Mouse (Mus musculus): Measurements from ENCODE around the gene Eif2b3. TPM values are rescaled to one million over a fixed set of nuclear protein-coding genes. Genes with fewer than 3 reads are reported as not detected.
A peak's percentile ranks its signal among the peaks of the same experiment; 100 is the strongest.

Eif2b3 gene
- polyA plus RNA-seq, 1 experiment, result 22.6 TPM

- H3K4me3 ChIP-seq (ENCODE audit: insufficient read depth, low read depth, low read length), result peak overlapping the region; percentile 70
- H3K4me1 ChIP-seq (ENCODE audit: control insufficient read depth, insufficient read depth, insufficient read length, low read length), result 0 out of 2 replicates have a peak, but pooled peaks cover 2% of the 10 kb centered on the region
- no peak overlapping the region for H3K27ac ChIP-seq (replicated peaks; ENCODE audit: low read depth, low read length)
Measured at GRCm38 (mm10) chr4:117132794-117133143, 113.6 kb downstream of the Eif2b3 start.

GRCm38 (mm10) chr4:117133366-117133796 lies 114.2 kb downstream of the Eif2b3 start:
- Histone ChIP-seq H3K27ac (replicated peaks; ENCODE audit: low read depth, low read length) (no peak overlapping the region; the same call in 1 of the 2 replicates), H3K4me3 (ENCODE audit: insufficient read depth, low read depth, low read length) (peak overlapping the region; percentile 70), H3K4me1 (ENCODE audit: control insufficient read depth, insufficient read depth, insufficient read length, low read length) (0 out of 2 replicates have a peak, but pooled peaks cover 2% of the 10 kb centered on the region)

DNA sequence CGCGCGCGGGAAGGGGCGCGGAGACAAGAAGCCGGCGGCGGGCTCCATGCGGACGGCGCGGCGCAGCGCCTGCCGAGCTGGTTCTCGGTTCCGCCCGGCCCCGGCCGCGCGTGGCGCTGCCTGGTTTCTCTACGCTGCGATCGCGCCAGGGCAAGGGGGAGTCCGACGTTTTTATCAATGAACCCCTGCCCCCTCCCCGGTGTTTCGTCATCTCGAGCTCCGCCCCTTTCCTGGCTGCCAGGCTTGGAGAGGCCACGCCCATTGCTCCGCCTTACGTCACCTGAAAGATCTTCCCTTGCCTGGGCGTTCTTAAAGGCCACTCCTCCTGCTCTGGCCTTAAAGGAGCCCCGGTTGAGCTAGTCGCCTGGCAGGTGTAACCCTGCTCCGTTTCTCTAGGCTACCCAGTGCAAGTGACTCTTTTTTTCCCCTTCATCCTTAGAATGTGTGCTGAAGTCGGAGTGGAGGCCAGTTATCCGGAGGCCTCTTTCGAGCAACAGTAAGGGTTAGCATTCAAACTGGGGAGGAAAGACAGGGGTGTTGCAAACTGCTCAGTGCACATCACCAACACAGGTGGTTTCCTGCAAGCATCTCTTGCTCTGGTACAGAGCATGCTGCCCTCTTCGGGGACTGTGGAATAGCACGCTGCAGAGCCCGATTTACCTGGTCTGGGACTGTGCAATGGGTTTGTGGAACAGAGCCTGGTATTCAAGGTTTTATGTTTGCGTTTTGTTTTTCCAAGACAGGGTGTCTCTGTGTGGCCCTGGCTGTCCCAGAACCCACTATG lies 114.8 kb downstream of the Eif2b3 start, which contains the start of gene Plk3:
Plk3 (minus strand) TSS at position 147 of the 784 bp plus-strand sequence.
- Histone ChIP-seq H3K4me1 (ENCODE audit: control insufficient read depth, insufficient read depth, insufficient read length, low read length) (0 out of 2 replicates have a peak, but pooled peaks cover 2% of the 10 kb centered on the region), H3K27ac (replicated peaks; ENCODE audit: low read depth, low read length) (no peak within 1 kb of the TSS; the same call in 1 of the 2 replicates), H3K4me3 (ENCODE audit: insufficient read depth, low read depth, low read length) (peak within 1 kb of the TSS; percentile 70)

DNA sequence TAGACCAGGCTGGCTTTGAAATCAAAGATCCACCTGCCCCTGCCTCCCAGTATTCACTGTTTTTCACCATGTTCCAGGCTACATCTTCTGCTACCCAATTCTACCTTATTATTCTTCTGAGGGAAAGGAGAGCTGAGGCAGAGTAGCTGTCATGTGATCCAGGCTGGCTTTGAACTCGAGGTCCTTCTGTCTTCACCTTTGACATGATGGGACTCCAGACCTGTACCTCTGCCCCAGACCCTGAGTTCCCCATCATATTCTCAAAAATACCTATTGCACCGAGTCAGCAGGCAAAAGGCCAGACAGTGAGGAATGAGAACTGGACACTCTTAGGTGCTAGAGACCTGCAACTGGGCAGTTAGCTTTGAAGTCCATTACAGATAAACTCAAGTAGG lies 115.4 kb downstream of the Eif2b3 start:
- Histone ChIP-seq H3K4me3 (ENCODE audit: insufficient read depth, low read depth, low read length) (no peak overlapping the region), H3K4me1 (ENCODE audit: control insufficient read depth, insufficient read depth, insufficient read length, low read length) (0 out of 2 replicates have a peak, but pooled peaks cover 2% of the 10 kb centered on the region), H3K27ac (replicated peaks; ENCODE audit: low read depth, low read length) (no peak overlapping the region)

DNA sequence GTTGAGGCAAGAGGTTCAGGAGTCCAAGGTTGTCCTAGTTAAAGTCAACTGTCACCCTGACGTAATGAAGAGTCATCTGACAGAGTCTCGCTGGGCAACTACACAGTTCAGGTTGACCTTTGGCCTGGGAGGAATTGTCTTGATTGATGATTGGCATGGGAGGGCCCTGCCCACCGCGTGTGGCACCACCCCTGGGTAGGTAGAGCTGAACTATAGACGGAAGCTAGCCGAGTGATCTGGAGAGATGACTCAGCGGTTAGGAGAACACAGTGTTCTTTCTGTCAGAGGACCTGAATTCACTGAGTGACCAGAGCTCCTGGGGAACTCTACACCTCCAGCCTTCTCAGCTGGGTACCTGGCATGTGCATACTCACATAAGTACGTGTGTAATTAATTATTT lies 116.8 kb downstream of the Eif2b3 start:
- H3K27ac ChIP-seq (replicated peaks; ENCODE audit: low read depth, low read length), result peak overlapping the region; percentile 59

More for the DNA sequence above, 116.8 kb downstream of the Eif2b3 start:
- Histone ChIP-seq H3K4me3 (ENCODE audit: insufficient read depth, low read depth, low read length) (no peak overlapping the region), H3K4me1 (ENCODE audit: control insufficient read depth, insufficient read depth, insufficient read length, low read length) (0 out of 2 replicates have a peak, but pooled peaks cover 2% of the 10 kb centered on the region)

Other genes starting within 250 kb of the Eif2b3 start
- 6.0 and 7.8 TPM in 2 replicates for gene Toe1, start 211.8 kb upstream of the Eif2b3 start, polyA plus RNA-seq (2012; ENCODE audit: insufficient read depth, insufficient read length, missing spikeins)
- gene Mutyh, start 211.7 kb upstream of the Eif2b3 start, polyA plus RNA-seq (2012; ENCODE audit: insufficient read depth, insufficient read length, missing spikeins), result 3.3 and 3.6 TPM in 2 replicates
- 6.5 and 10.3 TPM in 2 replicates for gene Hpdl, start 197.7 kb upstream of the Eif2b3 start, polyA plus RNA-seq (2012; ENCODE audit: insufficient read depth, insufficient read length, missing spikeins)
- 0.79 and 1.2 TPM in 2 replicates for gene Zswim5, start 142.0 kb upstream of the Eif2b3 start, polyA plus RNA-seq (2012; ENCODE audit: insufficient read depth, insufficient read length, missing spikeins)
- gene Urod, start 25.0 kb upstream of the Eif2b3 start, polyA plus RNA-seq (2012; ENCODE audit: insufficient read depth, insufficient read length, missing spikeins), result 97.3 and 145 TPM in 2 replicates
- 12.9 and 15.5 TPM in 2 replicates for gene Hectd3, start 24.1 kb upstream of the Eif2b3 start, polyA plus RNA-seq (2012; ENCODE audit: insufficient read depth, insufficient read length, missing spikeins)
- gene Ptch2, start 76.7 kb downstream of the Eif2b3 start, polyA plus RNA-seq (2012; ENCODE audit: insufficient read depth, insufficient read length, missing spikeins), result 1.2 and 1.5 TPM in 2 replicates
- gene Btbd19, start 106.3 kb downstream of the Eif2b3 start, polyA plus RNA-seq (2012; ENCODE audit: insufficient read depth, insufficient read length, missing spikeins), result 1.8 TPM in 1 of 2 replicates, not detected in the other
- not detected in 2 replicates for gene Tctex1d4, start 107.4 kb downstream of the Eif2b3 start, polyA plus RNA-seq (2012; ENCODE audit: insufficient read depth, insufficient read length, missing spikeins)
- 0.71 and 2.5 TPM in 2 replicates for gene Plk3, start 114.6 kb downstream of the Eif2b3 start, polyA plus RNA-seq (2012; ENCODE audit: insufficient read depth, insufficient read length, missing spikeins)
- 544 and 683 TPM in 2 replicates for gene Rps8, start 136.8 kb downstream of the Eif2b3 start, polyA plus RNA-seq (2012; ENCODE audit: insufficient read depth, insufficient read length, missing spikeins)
- not detected in 2 replicates for gene Kif2c, start 163.2 kb downstream of the Eif2b3 start, polyA plus RNA-seq (2012; ENCODE audit: insufficient read depth, insufficient read length, missing spikeins)
- 26.6 and 35.1 TPM in 2 replicates for gene Tmem53, start 232.5 kb downstream of the Eif2b3 start, polyA plus RNA-seq (2012; ENCODE audit: insufficient read depth, insufficient read length, missing spikeins)
- not detected in 2 replicates for gene Armh1, start 232.7 kb downstream of the Eif2b3 start, polyA plus RNA-seq (2012; ENCODE audit: insufficient read depth, insufficient read length, missing spikeins)